Mouse (Mus musculus) mesoderm, embryonic 11.5 days (tissue): ENCODE results near the gene Mlx.

Source experiments
- DNase-seq: peaks from one replicate; pipeline ENCODE4 v3.0.0-alpha.2; 2012; ENCODE audit warnings: low read depth, low spot score

Mlx gene

GRCm38 (mm10) chr11:101086756-101087681 lies at the start of gene Mlx:
TSS of gene Mlx (plus strand) at chr11:101087277.
- DNase-seq = peak; percentile 93

GRCm38 (mm10) chr11:101037795-101038194 lies 49.3 kb upstream of the Mlx start:
- DNase-seq = no peak

DNA sequence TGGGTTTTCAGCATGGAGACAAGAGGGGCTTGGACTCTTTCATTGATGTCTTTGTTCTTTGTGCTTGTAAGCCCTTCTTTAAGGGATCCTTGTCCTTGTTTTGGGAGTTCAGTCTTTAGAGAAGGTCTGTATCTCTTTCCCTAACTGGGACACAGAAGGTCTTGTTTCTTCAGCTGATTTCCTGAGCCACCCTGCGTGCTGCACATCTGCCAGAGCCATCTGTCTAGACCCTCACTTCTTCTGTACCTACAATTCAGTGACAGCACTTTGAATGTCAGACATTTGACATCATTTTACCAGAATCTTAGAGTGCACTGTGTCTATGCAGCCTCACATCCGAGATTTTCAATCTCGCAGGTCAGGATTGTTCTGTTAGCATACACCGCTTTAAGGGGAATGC lies 41.3 kb upstream of the Mlx start:
- DNase-seq = no peak

- DNase-seq = no peak
Measured at GRCm38 (mm10) chr11:101046440-101046839, 40.6 kb upstream of the Mlx start.

DNA sequence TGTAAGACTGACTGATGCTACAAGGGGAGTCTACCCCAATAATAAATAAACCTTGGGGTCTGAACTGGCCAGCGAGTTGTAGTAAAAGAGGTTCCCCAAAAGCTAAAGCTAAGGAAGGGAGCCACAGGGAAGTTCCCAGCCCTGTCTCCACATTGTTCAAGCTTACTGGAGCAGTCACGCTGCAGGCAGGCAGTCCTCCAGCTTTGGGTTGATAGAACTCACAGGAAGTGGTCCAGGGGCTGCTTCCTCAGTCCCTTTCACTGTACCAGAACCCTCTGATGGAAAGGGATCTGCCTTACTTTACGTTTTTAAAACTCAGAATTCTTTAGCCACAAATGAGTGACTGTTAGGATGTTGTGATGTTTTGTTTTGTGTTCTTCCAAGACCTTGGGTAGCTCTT lies 39.6 kb upstream of the Mlx start:
- no peak for DNase-seq

DNA sequence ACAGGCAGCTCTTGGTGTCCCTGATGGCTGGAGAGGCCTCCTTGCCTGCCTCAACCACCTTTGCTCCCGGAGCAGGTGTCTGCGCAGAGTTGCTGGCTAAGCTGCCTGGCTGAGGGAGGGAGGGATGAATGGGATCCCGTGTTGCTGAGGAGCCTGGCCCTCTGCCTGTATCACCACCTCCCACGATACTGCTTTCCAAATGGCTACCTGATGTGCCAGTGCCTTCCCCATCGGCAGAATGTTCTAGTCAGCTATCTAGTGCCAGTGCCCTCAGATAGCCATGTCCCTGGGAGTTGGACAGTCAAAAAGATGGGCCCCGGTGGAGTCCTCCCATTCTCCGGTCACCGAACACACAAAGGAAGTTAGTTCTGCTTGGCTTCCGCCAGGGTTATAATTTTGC lies 36.7 kb upstream of the Mlx start:
- DNase-seq = no peak

GRCm38 (mm10) chr11:101051051-101051493 lies 36.0 kb upstream of the Mlx start:
- no peak for DNase-seq

DNA sequence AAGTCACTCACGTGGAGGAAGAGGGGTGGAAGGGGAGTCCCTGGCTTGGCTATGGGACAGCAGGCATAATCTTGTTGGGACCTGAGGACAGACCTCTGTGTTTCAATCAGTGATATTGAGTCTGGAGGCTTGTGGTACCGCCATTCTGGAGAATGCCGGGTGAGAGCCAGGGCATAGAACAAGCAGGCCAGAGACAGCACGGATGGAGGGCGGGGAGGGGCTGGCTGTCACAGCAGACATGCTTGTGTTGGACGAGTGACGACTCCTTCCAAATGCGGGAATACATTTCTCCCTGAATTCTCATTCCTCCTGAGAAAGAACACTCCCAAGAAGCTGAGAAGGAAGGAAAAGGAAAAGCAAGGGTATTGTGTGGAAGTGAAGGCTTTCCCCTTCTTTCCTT lies 35.5 kb upstream of the Mlx start:
- no peak for DNase-seq

GRCm38 (mm10) chr11:101052751-101053473 lies 34.2 kb upstream of the Mlx start:
- no peak for DNase-seq

DNA sequence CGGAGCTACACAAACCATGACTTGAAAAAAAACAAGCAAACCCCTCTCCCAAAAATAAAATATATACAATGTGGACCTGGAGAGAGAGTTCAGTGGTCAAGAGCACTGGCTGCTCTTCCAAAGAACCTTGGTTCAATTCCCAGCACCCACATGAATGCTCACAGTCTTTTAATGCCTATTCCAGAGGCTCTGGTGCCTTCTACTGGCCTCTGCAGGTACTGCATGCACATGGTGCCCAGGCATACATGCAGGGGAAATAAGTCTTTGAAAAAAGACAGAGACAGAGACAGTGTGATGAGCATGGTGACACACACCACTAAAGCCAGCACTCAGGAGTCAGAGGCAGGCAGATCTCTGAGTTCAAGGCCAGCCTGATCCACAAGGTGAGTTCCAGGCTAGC lies 33.1 kb upstream of the Mlx start:
- DNase-seq = no peak

- DNase-seq = no peak
Measured at GRCm38 (mm10) chr11:101055418-101055817, 31.7 kb upstream of the Mlx start.

GRCm38 (mm10) chr11:101056885-101057284 lies 30.2 kb upstream of the Mlx start:
- DNase-seq = no peak

DNA sequence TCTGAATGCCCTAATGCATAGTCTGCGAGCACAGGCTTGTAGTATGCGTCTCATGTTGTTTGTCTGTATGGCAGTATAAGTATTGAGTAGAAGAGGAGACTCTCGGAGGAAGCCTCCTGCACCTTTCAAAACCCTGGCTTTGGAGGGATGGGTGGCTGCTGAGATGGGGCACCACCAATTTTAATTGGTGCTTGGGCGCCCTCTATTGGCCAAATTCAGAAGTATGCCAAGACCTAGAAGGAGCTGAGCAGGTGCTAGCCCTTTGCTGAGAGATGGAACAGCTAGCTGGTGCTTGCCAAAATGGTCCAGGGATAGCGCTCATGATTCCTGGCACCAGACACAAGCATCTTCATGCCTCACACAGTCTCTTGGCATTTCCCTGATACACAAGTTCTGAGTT lies 29.2 kb upstream of the Mlx start:
- DNase-seq = peak; percentile 81

GRCm38 (mm10) chr11:101058726-101059125 lies 28.4 kb upstream of the Mlx start:
- DNase-seq = no peak

GRCm38 (mm10) chr11:101059473-101059872 lies 27.6 kb upstream of the Mlx start:
- no peak for DNase-seq

DNA sequence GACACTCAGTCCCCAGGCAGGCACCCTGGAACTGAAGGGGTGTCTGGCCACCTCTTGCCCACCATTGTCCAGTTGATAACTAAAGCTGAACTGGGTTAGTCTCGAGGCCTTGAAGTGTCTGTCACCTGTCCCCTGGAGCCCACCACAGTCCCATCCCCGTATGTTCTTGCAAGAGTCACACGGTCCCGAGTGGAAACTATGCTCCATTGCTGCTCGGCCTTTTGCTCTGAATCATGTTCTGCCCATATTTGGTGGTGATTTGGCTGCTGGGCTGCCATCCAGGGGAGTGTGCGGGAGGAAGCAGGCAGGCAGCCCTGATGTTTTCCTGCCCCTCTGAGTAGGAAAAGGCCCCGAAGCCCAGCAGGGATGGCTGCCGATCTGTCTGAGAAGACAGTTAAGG lies 27.0 kb upstream of the Mlx start:
- DNase-seq = no peak

DNA sequence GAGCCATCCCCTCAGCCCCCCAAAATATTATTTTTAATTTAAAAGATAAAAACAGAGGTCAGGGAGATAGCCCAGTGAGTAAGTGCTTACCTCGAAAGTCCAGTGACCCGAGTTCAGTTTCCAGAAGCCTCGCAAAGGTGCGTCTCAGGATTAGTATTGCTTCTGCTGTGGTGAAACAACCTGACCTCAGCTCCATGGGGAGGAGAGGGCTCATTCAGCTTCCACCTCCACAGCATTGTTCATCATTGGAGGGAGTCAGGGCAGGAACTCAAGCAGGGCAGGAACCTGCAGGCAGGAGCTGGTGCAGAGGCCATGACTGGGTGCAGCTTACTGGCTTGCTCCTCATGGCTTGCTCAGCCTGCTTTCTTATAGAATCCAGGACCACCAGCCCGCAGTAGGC lies 26.0 kb upstream of the Mlx start:
- DNase-seq = no peak

GRCm38 (mm10) chr11:101062165-101062884 lies 24.8 kb upstream of the Mlx start:
- DNase-seq = no peak

- DNase-seq = no peak
Measured at GRCm38 (mm10) chr11:101062971-101063675, 24.0 kb upstream of the Mlx start.

- peak; percentile 40 for DNase-seq
Measured at GRCm38 (mm10) chr11:101063676-101064327, 23.3 kb upstream of the Mlx start.

DNA sequence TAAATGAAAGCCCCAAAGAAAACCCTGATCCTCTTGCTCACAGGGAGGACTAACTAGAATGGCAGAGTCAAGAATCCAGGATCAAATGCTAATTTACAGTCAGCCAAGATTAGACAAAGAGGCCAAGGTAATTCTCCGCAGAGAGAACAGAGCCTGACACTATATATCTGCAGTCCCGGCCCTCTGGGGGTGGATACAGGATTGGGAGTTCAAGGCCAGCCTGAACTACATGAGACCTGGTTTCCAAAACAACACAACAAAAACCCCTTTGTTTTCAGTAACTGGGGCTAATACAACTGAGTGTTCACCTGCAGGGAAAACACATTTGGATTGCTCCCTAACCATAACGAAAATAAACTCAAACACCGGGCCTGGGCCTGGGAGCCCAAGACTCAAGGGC lies 22.6 kb upstream of the Mlx start:
- no peak for DNase-seq
